In genomic region chr6:54758112-54758511, GRCm38 (mm10) we compare ENCODE assay signal across 8 mouse cellular contexts. TPM values are rescaled to one million over a fixed set of nuclear protein-coding genes. Genes with fewer than 3 reads are reported as not detected.
DNase-seq lines count a peak whose midpoint lies in the region; ATAC-seq and TF ChIP-seq lines count a peak whose summit lies in the region.

No protein-coding gene starts in this region.

- peak; percentile 42 to 71 for DNase-seq in adrenal gland, adult (ENCODE audit: inconsistent age in 2 of 2, low spot score in 1 of 2)
- DNase-seq in adrenal gland, adult 8-10 months, result no peak
- peak; percentile 32 for DNase-seq in cerebellum, adult 11-12 months
- peak; percentile 74 to 78 for DNase-seq in left cerebral cortex, postnatal 10 days (ENCODE audit: extremely low spot score in 1 of 2, low spot score in 2 of 2)
- peak; percentile 13 for DNase-seq in ovary, postnatal 14 days (ENCODE audit: low spot score)
- no peak for DNase-seq in thymus, adult 2 months
- no peak for DNase-seq in kidney, adult 18-20 months

- peaks cover 7% of the 10 kb centered on the region for H3K27me3 ChIP-seq in heart, embryonic 12.5 days (replicated peaks)
- H3K27me3 ChIP-seq in thymus, adult 2 months (ENCODE audit: control insufficient read depth, insufficient read depth, low read length), result no peaks in the 10 kb centered on the region

- no peak overlapping the region for H3K4me3 ChIP-seq in heart, embryonic 12.5 days
- H3K4me3 ChIP-seq in thymus, adult 2 months (ENCODE audit: control insufficient read depth, insufficient read depth, low read length), result no peak overlapping the region

- H3K27ac ChIP-seq in heart, embryonic 12.5 days (ENCODE audit: poor library complexity, severe bottlenecking), result no peak overlapping the region
- no peak overlapping the region for H3K27ac ChIP-seq in thymus, adult 2 months (ENCODE audit: control insufficient read depth, insufficient read depth, low read length)

- intact Hi-C loops in left cerebral cortex, postnatal 10 days (cut with DNase I), result no loop called here

- no peaks in the 10 kb centered on the region for H3K9me3 ChIP-seq in heart, embryonic 12.5 days (replicated peaks)

- H3K4me1 ChIP-seq in heart, embryonic 12.5 days (replicated peaks), result peaks cover 42% of the 10 kb centered on the region
- peaks cover 33% of the 10 kb centered on the region for H3K4me1 ChIP-seq in thymus, adult 2 months (replicated peaks; ENCODE audit: control insufficient read depth, insufficient read depth, low read length)

- H3K9ac ChIP-seq in heart, embryonic 12.5 days, result no peak overlapping the region

- H3K36me3 ChIP-seq in heart, embryonic 12.5 days, result no peaks in the 10 kb centered on the region
- no peaks in the 10 kb centered on the region for H3K36me3 ChIP-seq in thymus, adult 2 months (ENCODE audit: control insufficient read depth, insufficient read depth, low read length)

- TF ChIP-seq POLR2A in thymus, adult 2 months (IDR thresholded peaks at IDR 0.05; ENCODE audit: control insufficient read depth, extremely low read depth, insufficient read depth, low read length, poor library complexity), result no peak

- ATAC-seq in heart, embryonic 12.5 days (ENCODE audit: insufficient number of reproducible peaks, low FRiP score), result 0 out of 2 replicates have a peak, but pooled peaks have one; percentile 33

- WGBS in heart, embryonic 12.5 days, result 6% methylated on average over 2 of the region's 2 CpGs
- 98% methylated on average over 2 of the region's 2 CpGs for WGBS in thymus, adult 2 months

- no peak overlapping the region for H3K4me2 ChIP-seq in heart, embryonic 12.5 days

- TF ChIP-seq CTCF in thymus, adult 2 months (IDR thresholded peaks at IDR 0.05; ENCODE audit: borderline replicate concordance, control insufficient read depth, extremely low read depth, insufficient read depth, low read length, poor library complexity), result no peak

RNA-seq across cellular contexts. Expression of gene Znrf2, which starts 58.6 kb away (rescaled TPM):
- 10 to 100 TPM; 50.4 to 77.4 (median 56.5) TPM for total RNA-seq in adrenal gland, adult 8-10 months (2022)
- 3.0 and 3.1 TPM in 2 replicates for polyA plus RNA-seq in heart, embryonic 12.5 days (2016; fragmentation: Nextera tagmentation; extraction: Ambion mirVana)
- total RNA-seq in left cerebral cortex, postnatal 10 days (2021), result 10 to 100 TPM; 31.7 to 35.2 TPM
- 17.5 and 20.9 TPM in 2 replicates for polyA plus RNA-seq in thymus, adult 2 months (2012; rRNA removed)

Comparison
In these comparisons a context has a peak if more than half of its experiments do, and no peak if none do; other contexts are left out.
1. DNase-seq: peak in adrenal gland, adult (2 of 2), cerebellum, adult 11-12 months (single experiment), left cerebral cortex, postnatal 10 days (2 of 2) and ovary, postnatal 14 days (single experiment); none in adrenal gland, adult 8-10 months (single experiment), thymus, adult 2 months (single experiment) and kidney, adult 18-20 months (single experiment).